Mouse (Mus musculus): ENCODE measurements around the gene Pax3.

The Pax3 gene

DNA sequence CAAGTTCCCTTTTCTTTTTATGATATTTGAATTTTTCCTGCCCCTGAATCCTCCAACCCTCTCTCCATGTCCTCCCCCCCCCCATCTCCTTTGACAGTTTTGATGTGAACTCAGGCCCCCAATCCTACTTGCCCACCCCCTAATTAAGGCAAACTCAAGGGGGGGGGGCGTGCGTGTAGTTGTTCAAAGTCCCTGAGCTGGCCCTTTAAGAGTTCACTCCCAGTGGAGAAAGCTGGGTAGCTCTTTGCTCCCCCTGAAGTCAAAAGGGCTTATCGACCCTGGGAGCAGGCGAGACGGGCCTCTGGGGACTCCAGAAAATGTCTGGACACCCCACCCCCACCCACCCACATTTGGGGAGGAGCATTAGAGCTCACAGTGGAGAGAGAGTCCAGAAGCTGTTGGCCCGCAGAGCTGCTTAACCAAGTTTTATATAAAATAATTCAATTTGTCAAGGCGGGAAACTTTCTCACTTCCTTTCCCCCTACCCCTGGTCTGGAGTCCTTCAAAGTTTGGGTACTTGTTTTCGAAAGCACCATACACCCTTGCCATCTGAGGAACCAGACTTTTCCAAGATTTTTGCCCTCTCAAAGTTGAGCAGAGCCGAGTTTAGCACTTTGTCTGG is 1.5 kb upstream of the Pax3 start:
- peak; percentile 6 for DNase-seq (ENCODE audit: low spot score)

GRCm38 (mm10) chr1:78197351-78198234 is 659 bp upstream of the Pax3 start:
- DNase-seq (ENCODE audit: low spot score) = peak; percentile 10

- peak; percentile 44 for DNase-seq (ENCODE audit: low spot score)
These were observed 892 bp downstream of the Pax3 start for GRCm38 (mm10) chr1:78195771-78196712.

DNA sequence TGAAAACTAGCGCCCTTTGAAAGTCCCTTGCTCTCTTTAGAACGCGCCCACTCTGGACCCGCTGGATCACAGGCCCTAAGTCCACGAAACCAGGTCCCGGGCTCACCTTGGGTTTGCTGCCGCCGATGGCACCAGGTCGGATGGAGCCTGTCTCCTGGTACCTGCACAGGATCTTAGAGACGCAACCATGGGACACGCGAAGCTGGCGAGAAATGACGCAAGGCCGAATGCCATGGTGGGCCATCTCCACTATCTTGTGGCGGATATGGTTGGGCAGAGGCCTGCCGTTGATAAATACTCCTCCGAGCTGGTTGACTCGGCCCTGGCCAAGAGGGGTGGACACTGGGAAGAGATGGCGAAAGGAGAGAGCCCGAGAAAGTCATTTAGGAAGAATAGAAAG is 1.8 kb downstream of the Pax3 start:
- DNase-seq (ENCODE audit: low spot score) = peak; percentile 31

DNA sequence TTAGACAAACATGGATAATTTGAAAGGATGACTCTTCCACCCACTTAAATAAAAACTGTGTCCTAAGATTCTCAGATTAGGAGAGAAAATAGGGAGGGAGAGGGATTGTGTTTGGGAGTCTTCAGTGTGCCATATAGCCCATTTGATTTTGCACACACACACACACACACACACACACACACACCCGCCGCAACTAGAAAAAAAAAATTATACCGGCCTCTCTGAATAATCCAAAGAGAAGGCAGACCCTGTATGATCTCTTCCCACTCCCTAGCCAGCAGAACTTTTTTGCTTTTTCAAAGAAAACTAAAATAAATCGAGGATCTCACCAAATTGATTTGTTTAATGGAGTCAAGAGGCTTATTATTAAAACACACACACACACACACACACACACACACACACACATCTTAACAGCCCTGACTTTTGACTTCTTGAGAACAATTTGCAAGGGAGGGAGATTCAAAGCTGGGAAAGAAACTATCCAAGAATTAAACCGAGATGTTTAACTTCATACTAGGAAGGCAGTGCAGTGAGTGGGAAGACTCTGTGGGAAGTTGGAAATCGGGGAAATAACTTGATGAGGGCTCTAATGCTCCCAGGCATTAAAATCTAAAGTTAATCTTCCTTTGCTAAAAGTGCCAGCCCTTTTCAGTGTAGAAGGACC is 2.4 kb downstream of the Pax3 start:
- DNase-seq (ENCODE audit: low spot score) = no peak

DNA sequence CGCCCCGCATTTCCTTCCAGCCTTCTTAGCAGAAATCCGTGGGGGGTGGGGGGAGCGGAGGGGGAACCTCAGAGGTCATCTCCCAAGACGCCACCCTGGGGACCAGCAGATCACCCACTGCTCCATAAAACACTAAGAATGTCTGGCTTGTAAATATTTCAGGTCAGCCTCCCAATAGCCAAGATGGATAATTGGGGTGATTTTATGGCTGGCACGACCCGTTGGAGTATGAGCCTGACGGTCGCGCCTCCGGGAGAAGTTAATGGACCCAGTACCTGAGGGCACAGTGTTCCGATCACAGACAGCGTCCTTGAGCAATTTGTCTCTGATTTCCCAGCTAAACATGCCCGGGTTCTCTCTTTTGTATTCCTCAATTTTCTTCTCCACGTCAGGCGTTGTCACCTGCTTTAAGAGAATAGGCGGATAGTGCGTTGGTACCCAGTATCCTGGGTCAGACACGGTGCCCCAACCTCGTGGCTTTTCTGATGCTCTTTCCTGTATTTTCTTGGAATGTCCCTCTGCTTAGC is 3.4 kb downstream of the Pax3 start:
- DNase-seq (ENCODE audit: low spot score) = peak; percentile 34

DNA sequence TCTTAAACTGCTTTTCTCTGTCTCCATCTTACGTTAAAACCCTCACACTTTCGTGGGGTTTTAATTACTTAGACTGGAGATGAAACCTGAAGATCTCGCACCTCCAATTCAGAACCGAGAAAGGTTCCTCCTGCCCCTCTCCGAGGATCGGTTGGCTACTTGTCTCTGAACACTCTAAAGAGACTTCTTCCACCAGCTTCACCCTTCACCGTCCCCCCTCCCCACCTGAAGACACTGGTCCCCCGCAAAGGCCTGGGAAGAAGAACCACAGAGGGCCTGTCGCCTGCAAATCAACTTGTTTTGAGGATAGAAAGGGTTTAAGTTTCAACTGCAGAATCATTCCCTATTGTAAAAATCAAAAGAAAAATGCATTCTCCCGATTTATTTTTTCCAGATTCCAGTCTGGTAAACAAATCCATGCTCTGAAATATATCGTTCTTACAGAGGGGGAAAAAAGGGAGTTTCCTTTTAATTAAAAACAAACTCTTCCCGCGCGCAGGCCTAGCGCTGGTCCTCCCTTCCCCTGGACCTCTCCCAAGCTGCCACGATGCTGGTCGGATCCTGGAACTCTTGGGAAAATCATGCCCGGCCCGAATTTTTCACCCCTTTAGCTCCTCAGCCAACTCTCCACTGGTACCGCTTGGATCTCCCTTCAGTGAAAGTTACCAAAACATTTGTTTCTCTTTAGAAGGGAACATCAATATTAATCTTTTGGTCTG is 4.0 kb downstream of the Pax3 start:
- DNase-seq (ENCODE audit: low spot score) = peak; percentile 33

DNA sequence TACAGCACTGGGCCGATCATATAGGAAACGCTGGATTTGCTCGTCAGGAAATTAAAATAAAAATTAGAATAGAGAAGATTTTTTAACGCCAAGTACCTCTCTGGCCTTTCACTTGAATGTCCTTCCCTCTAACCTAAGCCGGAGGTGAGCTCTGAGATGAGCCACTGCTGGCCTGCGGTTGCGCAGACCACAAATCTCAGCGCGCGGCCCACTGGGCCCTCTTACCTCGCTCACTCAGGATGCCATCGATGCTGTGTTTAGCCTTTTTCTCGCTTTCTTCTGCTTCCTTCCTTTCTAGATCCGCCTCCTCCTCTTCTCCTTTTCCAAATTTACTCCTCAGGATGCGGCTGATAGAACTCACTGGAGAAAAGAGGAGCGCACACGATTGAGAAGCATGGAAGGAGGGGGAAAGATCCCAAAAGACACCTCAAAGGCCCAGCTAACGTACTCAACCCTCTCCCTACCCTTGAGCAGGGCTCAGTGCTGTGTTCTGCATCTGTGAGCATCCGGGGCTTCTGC is 4.7 kb downstream of the Pax3 start:
- DNase-seq (ENCODE audit: low spot score) = no peak

- DNase-seq (ENCODE audit: low spot score) = no peak
These were observed 5.2 kb downstream of the Pax3 start for GRCm38 (mm10) chr1:78191761-78192160.

DNA sequence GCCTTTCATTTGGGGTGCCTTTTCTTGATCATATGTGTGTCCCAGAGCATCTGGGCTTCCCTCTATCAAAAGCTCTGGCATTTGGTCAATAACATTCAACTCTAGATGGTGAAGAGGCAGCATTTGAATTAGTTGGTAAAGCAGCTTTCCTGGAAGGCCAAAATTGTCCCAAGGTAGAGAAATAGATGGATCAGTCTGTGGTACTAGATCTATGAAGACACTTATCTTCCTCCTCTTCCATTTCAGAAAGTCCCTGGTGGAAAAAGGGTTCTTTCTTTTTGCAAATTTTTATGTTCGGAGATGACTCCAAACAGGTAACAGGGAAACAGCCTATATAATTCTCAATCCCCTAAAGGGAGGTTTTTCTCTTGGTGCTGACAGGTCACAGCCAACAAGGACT is 5.6 kb downstream of the Pax3 start:
- no peak for DNase-seq (ENCODE audit: low spot score)

DNA sequence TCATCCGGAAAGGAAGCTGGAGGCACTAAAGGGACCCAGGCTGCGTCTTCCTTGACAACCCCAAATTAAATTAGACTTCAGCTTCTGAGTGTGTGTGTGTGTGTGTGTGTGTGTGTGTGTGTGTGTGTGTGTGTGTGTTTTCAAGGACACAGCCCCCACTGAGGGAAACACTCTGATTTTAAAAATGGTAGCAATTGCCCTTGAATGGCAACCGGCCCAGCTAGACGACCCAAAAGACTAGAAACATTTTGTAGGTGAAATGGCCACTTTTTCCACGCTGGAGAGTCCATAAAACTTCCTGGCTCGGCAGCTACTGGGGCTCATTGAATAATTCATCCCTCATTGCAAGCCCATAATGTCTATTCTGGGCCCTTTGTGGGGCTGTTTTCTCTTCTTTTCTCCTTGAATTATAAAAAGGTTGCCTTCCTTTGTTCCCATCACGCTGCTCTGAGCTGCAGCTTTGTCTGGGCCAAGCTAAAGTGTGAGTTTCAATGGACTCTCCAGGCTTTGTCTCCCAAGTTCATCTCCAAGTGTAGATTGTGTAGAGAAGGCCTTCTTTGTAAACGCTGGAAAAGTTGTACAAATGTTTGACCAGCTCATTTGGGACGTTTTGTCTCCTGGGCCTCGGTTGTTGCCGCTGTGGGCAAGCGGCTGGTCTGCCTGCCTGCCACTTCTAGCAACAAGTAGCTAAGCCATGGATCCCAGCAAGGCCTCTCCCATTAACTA is 6.4 kb downstream of the Pax3 start:
- no peak for DNase-seq (ENCODE audit: low spot score)

DNA sequence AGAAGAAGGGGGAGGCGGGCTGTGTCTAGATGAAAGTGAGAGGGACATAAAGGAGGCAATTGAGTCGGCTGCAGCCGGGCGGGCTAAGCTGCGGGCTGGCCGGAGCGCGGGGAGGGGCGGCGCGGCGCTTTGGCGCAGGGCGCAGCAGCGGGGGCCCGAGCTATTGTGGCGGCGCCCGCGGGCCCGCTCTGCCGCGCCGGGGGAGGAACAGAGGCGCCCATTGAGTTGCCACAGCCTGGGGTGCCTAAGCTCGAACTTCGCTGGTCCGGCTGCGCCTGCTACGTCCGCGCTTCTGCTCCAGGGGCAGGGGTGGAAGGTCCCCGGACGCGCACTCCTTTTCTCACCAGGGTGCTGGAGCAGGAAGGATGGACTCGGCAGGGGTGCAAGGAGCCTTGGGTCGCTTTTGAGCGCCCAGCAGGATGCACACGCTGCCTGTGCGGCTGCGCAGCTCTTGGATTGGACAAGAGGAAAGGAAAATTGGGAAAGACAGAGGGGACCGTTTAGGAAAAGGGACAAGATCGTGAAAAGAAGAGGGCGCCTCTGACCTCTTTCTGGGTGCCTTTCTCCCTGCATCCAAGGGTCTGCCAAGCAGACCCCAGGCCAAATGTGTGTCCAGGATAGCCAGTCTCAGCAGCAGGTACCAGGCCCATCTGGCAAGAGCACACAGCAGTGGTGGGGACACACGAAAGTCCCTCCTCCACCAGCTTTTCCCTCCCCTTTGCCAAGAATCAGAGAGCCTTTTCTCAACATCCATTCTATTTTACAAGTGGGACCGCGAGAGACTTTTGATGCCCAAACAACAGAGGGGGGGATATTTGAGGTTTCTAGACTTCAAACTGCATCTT is 7.2 kb downstream of the Pax3 start:
- no peak for DNase-seq (ENCODE audit: low spot score)

- DNase-seq (ENCODE audit: low spot score) = no peak
These were observed 7.9 kb downstream of the Pax3 start for GRCm38 (mm10) chr1:78189016-78189415.

GRCm38 (mm10) chr1:78188299-78188698 is 8.6 kb downstream of the Pax3 start:
- no peak for DNase-seq (ENCODE audit: low spot score)

DNA sequence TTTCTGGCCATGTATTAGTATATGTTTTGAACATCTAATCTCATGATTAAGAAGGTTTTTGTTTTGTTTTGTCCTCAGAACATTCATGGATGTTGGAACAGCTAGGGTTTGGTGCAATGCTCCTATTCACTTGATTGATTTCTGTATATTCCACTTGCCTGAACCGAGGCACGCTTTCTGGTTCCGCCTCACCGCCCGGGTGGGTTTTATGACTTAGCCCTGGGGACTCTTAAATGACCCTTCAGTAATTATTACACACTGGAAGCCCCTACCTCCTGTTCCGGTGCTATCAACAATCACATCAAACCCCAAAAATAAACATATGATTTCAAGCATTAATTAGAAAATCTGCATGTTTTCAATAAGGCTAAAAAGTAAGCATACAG is 9.2 kb downstream of the Pax3 start:
- no peak for DNase-seq (ENCODE audit: low spot score)

DNA sequence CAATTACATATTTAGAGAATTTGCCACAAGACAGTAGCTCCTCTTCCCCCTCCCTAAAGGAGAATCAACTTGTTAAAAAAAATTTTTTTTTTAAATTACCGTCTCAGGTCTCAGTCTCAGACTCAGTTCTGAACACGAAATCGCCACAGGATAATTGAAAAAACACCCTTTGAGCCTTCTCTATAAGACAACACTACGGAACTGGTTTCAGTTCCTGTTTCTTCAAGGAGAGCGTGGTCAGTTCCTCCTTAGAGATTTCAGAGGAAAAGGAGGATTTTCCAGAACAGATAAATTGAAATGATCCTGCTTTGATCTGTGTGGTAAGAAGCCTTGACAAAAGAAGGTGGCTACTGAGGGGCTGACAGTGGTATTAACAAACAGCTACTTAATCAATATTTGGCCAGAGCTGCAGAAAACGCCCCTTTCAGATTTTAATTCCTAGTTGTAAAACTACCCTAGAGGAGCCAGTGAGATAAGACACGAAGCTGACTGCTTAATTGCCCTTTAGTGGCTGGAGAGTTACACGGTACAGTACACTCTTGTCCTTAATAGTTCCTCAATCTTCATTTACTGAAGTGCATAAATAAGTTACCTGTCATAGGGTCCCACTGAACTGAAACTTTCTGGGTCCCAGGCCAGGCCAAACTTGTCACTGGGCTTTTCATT is 9.7 kb downstream of the Pax3 start:
- no peak for DNase-seq (ENCODE audit: low spot score)

DNA sequence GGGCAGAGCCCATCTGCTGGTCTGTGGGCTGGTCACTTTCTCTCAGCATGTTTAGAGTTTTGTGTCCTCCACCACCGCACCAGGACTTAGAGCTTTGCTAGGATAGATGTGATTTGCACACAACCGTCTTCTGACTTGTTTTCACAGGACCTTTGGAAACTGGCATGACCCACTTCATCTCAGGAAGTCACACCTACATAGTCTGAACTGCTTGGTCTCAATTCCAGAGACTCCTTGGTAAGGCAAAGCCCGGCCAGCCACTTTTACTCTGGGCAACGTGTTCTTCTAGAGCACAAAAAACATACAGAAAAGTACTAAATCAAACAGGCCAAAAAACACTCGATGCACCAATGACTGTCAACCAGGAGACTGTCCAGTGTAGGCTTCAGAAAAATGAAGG is 14.0 kb downstream of the Pax3 start:
- DNase-seq (ENCODE audit: low spot score) = no peak

- peak; percentile 78 for DNase-seq (ENCODE audit: low spot score)
These were observed 15.1 kb downstream of the Pax3 start for GRCm38 (mm10) chr1:78181882-78182281.

GRCm38 (mm10) chr1:78172334-78172733 is 24.6 kb downstream of the Pax3 start:
- DNase-seq (ENCODE audit: low spot score) = no peak
